Mouse (Mus musculus): ENCODE data around the gene Nras. TPM values are rescaled to one million over a fixed set of nuclear protein-coding genes. Genes with fewer than 3 reads are reported as not detected.

Nras gene
- polyA plus RNA-seq (2014; fragmentation: Nextera tagmentation; extraction: Ambion mirVana), result 102 and 112 TPM in 2 replicates

GRCm38 (mm10) chr3:103058207-103059157, at the start of gene Nras:
Gene Nras, plus strand, starts transcription at chr3:103058285.
- Histone ChIP-seq H3K4me2 (peak within 1 kb of the TSS; percentile 82), H3K9me3 (ENCODE audit: control insufficient read depth, low read length) (no peaks in the 10 kb centered on the region), H3K27ac (ENCODE audit: low read depth, low read length) (peak within 1 kb of the TSS; percentile 85), H3K4me3 (ENCODE audit: low read depth, low read length) (peak within 1 kb of the TSS; percentile 74), H3K27me3 (replicated peaks; ENCODE audit: control insufficient read depth, insufficient read depth, low read length) (no peaks in the 10 kb centered on the region), H3K36me3 (ENCODE audit: control insufficient read depth, insufficient read depth, low read length) (peaks cover 23% of the 10 kb centered on the region), H3K9ac (ENCODE audit: low read depth, low read length) (peak within 1 kb of the TSS; percentile 83), H3K4me1 (replicated peaks; ENCODE audit: control insufficient read depth, insufficient read depth, low read length) (no peaks in the 10 kb centered on the region; the same call in 1 of the 2 replicates)
- WGBS, result 3% methylated on average over 46 of the region's 46 CpGs
- DNase-seq (ENCODE audit: low spot score) (peak; percentile 98), ATAC-seq (replicated peaks; ENCODE audit: low FRiP score) (peak; percentile 95)

DNA sequence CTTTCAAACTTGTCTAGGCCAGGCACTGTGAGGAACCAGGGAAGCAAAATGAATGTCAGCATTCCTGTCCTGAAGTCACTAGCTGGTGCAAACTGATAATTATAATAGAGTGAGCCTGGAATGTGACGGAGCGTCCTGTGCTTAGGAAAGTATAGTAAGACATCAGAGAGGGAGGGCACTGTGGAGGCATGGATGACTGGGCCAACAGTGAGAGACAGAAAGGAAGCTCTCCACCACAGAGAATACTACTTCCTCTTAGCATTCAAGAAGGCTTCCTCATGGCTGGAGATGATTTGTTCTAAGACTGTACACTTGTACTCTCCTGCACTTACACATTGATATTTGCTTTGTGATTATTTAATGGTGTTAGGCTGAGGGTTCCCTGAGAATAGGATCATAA, 40.7 kb upstream of the Nras start:
- 58% methylated on average over 2 of the region's 2 CpGs for WGBS
- no peak overlapping the region for H3K9ac ChIP-seq (ENCODE audit: low read depth, low read length)
- no peaks in the 10 kb centered on the region for H3K27me3 ChIP-seq (replicated peaks; ENCODE audit: control insufficient read depth, insufficient read depth, low read length)
- no peak overlapping the region for H3K4me3 ChIP-seq (ENCODE audit: low read depth, low read length)
- no peak overlapping the region for H3K27ac ChIP-seq (ENCODE audit: low read depth, low read length)
- no peak overlapping the region for H3K4me2 ChIP-seq
- no peak for DNase-seq (ENCODE audit: low spot score)
- H3K36me3 ChIP-seq (ENCODE audit: control insufficient read depth, insufficient read depth, low read length), result no peaks in the 10 kb centered on the region
- H3K9me3 ChIP-seq (ENCODE audit: control insufficient read depth, low read length), result no peaks in the 10 kb centered on the region
- ATAC-seq (replicated peaks; ENCODE audit: low FRiP score), result no peak
- H3K4me1 ChIP-seq (replicated peaks; ENCODE audit: control insufficient read depth, insufficient read depth, low read length), result peaks cover 6% of the 10 kb centered on the region

DNA sequence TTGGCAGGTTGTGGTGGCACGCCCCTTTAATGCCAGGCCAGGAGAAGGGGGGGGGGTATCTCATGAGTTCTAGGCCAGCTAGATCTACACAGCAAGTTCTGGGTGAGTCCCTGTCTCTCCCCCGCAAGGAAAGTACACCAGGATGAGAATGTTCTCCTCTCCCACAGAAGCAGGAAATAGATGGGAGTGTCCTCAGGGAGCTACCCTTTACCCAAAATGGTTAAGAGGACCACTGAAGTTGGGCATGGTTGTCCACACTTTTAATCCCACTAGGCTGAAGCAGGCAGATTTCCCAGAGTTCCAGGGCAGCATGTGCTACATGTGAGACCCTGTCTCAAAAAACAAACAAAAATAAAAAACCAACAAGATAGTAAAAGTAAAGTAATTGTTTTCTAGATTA, 38.6 kb upstream of the Nras start:
- DNase-seq (ENCODE audit: low spot score), result no peak
- 75% methylated on average over 2 of the region's 2 CpGs for WGBS

GRCm38 (mm10) chr3:103020249-103020942, 37.7 kb upstream of the Nras start, which contains the start of gene Csde1:
Gene Csde1, plus strand, starts transcription at chr3:103020426.
- peaks cover 14% of the 10 kb centered on the region for H3K4me1 ChIP-seq (replicated peaks; ENCODE audit: control insufficient read depth, insufficient read depth, low read length)
- ATAC-seq (replicated peaks; ENCODE audit: low FRiP score) (peak; percentile 90), DNase-seq (ENCODE audit: low spot score) (peak; percentile 94)
- no peaks in the 10 kb centered on the region; the same call in 1 of the 2 replicates for H3K36me3 ChIP-seq (ENCODE audit: control insufficient read depth, insufficient read depth, low read length)
- H3K9ac ChIP-seq (ENCODE audit: low read depth, low read length), result peak within 1 kb of the TSS; percentile 98
- WGBS, result under 1% methylated on average over 55 of the region's 55 CpGs
- peak within 1 kb of the TSS; percentile 90 for H3K27ac ChIP-seq (ENCODE audit: low read depth, low read length)
- H3K27me3 ChIP-seq (replicated peaks; ENCODE audit: control insufficient read depth, insufficient read depth, low read length), result no peaks in the 10 kb centered on the region
- H3K4me3 ChIP-seq (ENCODE audit: low read depth, low read length), result peak within 1 kb of the TSS; percentile 84
- no peaks in the 10 kb centered on the region for H3K9me3 ChIP-seq (ENCODE audit: control insufficient read depth, low read length)
- H3K4me2 ChIP-seq, result peak within 1 kb of the TSS; percentile 78

More for the DNA sequence above, 38.6 kb upstream of the Nras start:
- no peak overlapping the region for H3K9ac ChIP-seq (ENCODE audit: low read depth, low read length)
- no peaks in the 10 kb centered on the region; the same call in 1 of the 2 replicates for H3K36me3 ChIP-seq (ENCODE audit: control insufficient read depth, insufficient read depth, low read length)
- H3K4me3 ChIP-seq (ENCODE audit: low read depth, low read length), result peak overlapping the region; percentile 84
- H3K9me3 ChIP-seq (ENCODE audit: control insufficient read depth, low read length), result no peaks in the 10 kb centered on the region
- peaks cover 9% of the 10 kb centered on the region for H3K4me1 ChIP-seq (replicated peaks; ENCODE audit: control insufficient read depth, insufficient read depth, low read length)
- H3K4me2 ChIP-seq, result peak overlapping the region; percentile 76
- ATAC-seq (replicated peaks; ENCODE audit: low FRiP score), result no peak
- H3K27me3 ChIP-seq (replicated peaks; ENCODE audit: control insufficient read depth, insufficient read depth, low read length), result no peaks in the 10 kb centered on the region
- H3K27ac ChIP-seq (ENCODE audit: low read depth, low read length), result no peak overlapping the region

DNA sequence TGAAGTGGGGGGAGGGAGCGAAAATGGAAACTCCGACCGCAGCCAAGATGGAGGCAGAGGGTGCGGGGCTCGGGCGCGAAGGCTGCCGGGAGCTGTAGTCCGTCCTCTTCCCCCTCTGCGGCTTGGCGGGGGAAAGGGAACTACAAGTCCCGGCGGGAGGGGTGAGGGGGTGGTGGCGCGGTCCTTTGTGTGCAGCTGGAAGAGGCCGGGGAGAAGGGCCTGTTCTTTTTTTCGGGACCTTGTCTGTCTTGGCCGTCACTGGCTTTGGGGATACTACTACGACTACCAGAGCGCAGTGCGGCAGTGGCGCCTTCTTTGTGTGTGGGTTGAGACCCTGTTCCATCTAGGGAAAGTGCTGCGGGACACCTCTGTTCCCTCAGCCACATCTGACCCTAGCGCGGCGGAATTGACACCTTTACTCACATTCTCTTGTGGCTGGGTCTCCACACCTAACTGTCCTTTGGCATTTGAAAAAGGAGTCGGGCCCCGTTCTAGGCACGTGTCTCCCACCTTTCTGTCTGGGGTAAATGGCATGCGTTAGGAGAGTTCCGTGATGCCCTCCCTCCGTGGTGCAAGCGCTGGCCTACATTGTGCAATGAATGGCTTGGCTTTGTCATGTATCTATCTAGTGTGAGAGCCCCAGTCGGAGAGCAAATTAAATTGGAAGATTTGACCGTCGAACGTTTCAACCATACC, 37.0 kb upstream of the Nras start:
- DNase-seq (ENCODE audit: low spot score), result peak; percentile 89
- Histone ChIP-seq H3K4me2 (peak overlapping the region; percentile 78), H3K9me3 (ENCODE audit: control insufficient read depth, low read length) (no peaks in the 10 kb centered on the region), H3K4me3 (ENCODE audit: low read depth, low read length) (peak overlapping the region; percentile 84), H3K27me3 (replicated peaks; ENCODE audit: control insufficient read depth, insufficient read depth, low read length) (no peaks in the 10 kb centered on the region), H3K9ac (ENCODE audit: low read depth, low read length) (peak overlapping the region; percentile 98), H3K36me3 (ENCODE audit: control insufficient read depth, insufficient read depth, low read length) (no peaks in the 10 kb centered on the region; the same call in 1 of the 2 replicates), H3K4me1 (replicated peaks; ENCODE audit: control insufficient read depth, insufficient read depth, low read length) (peaks cover 17% of the 10 kb centered on the region), H3K27ac (ENCODE audit: low read depth, low read length) (peak overlapping the region; percentile 90)
- peak; percentile 92 for ATAC-seq (replicated peaks; ENCODE audit: low FRiP score)
- under 1% methylated on average over 33 of the region's 37 CpGs for WGBS

DNA sequence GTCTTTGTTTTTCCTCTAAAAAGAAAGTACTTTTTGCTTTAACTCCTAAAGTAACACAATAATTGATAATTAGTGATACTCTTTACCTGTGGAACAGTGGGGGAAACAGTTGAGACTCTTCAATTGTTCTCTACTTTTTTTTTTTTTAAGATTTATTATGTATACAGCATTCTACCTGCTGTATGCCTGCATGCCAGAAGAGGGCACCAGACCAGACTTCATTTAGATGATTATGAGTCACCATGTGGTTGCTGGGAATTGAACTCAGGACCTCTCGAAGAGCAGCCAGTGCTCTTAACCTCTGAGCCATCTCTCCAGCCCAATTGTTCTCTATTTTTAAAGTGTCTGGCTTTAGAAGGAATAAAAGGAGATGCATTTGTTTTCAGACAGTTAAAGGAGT, 31.9 kb upstream of the Nras start:
- ATAC-seq (replicated peaks; ENCODE audit: low FRiP score) (no peak), DNase-seq (ENCODE audit: low spot score) (no peak)
- no peak overlapping the region for H3K27ac ChIP-seq (ENCODE audit: low read depth, low read length)
- no peaks in the 10 kb centered on the region for H3K9me3 ChIP-seq (ENCODE audit: control insufficient read depth, low read length)
- H3K4me3 ChIP-seq (ENCODE audit: low read depth, low read length), result no peak overlapping the region
- H3K27me3 ChIP-seq (replicated peaks; ENCODE audit: control insufficient read depth, insufficient read depth, low read length), result no peaks in the 10 kb centered on the region
- H3K4me1 ChIP-seq (replicated peaks; ENCODE audit: control insufficient read depth, insufficient read depth, low read length), result peaks cover 17% of the 10 kb centered on the region
- no peak overlapping the region for H3K4me2 ChIP-seq
- WGBS, result 97% methylated on average over 1 of the region's 1 CpGs
- peaks cover 23% of the 10 kb centered on the region; the same call in 1 of the 2 replicates for H3K36me3 ChIP-seq (ENCODE audit: control insufficient read depth, insufficient read depth, low read length)
- no peak overlapping the region for H3K9ac ChIP-seq (ENCODE audit: low read depth, low read length)

DNA sequence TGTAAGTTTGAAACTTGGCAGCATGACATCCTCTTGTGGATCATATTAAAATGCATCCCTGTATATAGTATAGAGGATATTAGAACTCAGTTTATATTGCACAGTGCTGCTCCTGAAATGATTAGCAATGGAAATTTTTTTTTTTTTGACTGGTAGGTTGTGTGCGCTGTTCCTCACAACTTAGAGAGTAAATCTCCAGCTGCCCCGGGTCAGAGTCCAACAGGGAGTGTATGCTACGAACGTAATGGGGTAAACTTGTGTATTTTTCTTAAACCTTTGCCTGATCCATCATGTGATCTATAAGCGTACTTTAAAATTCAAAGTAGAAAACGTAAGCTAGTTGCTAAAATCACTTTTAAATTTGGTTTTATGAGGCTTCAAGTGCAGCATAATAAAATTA, 17.8 kb upstream of the Nras start:
- H3K27ac ChIP-seq (ENCODE audit: low read depth, low read length), result no peak overlapping the region
- no peak overlapping the region for H3K4me3 ChIP-seq (ENCODE audit: low read depth, low read length)
- H3K4me1 ChIP-seq (replicated peaks; ENCODE audit: control insufficient read depth, insufficient read depth, low read length), result no peaks in the 10 kb centered on the region
- no peaks in the 10 kb centered on the region for H3K9me3 ChIP-seq (ENCODE audit: control insufficient read depth, low read length)
- 93% methylated on average over 6 of the region's 6 CpGs for WGBS
- DNase-seq (ENCODE audit: low spot score) (no peak), ATAC-seq (replicated peaks; ENCODE audit: low FRiP score) (no peak)
- no peaks in the 10 kb centered on the region for H3K27me3 ChIP-seq (replicated peaks; ENCODE audit: control insufficient read depth, insufficient read depth, low read length)
- no peak overlapping the region for H3K9ac ChIP-seq (ENCODE audit: low read depth, low read length)
- peaks cover 20% of the 10 kb centered on the region for H3K36me3 ChIP-seq (ENCODE audit: control insufficient read depth, insufficient read depth, low read length)
- no peak overlapping the region for H3K4me2 ChIP-seq

DNA sequence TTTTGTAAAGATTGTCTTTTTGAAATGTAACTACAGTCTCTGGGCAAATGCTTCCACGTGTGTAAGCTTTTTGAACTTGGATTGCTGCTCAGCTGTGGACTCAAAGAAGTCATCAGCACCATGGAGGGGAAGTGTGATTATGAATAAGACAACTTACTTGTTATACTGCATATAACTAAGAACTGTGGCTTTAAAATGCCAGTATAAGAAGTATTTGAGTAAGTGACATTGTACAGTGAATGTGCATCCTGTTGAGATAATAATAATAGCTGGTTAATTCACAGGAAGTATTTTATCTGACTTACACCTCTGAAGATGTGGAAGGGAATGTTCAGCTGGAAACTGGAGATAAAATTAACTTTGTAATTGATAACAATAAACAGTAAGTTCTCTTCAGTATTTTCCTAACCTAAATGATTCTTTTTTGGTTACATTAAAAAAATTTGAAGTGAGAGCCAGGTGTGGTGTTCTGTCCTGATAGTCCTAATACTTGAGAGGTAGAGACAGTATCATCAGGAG, 17.2 kb upstream of the Nras start:
- no peaks in the 10 kb centered on the region for H3K9me3 ChIP-seq (ENCODE audit: control insufficient read depth, low read length)
- H3K4me2 ChIP-seq, result no peak overlapping the region
- H3K36me3 ChIP-seq (ENCODE audit: control insufficient read depth, insufficient read depth, low read length), result peaks cover 22% of the 10 kb centered on the region
- 84% methylated on average over 1 of the region's 1 CpGs for WGBS
- no peak overlapping the region for H3K27ac ChIP-seq (ENCODE audit: low read depth, low read length)
- ATAC-seq (replicated peaks; ENCODE audit: low FRiP score) (no peak), DNase-seq (ENCODE audit: low spot score) (no peak)
- no peaks in the 10 kb centered on the region for H3K4me1 ChIP-seq (replicated peaks; ENCODE audit: control insufficient read depth, insufficient read depth, low read length)
- H3K27me3 ChIP-seq (replicated peaks; ENCODE audit: control insufficient read depth, insufficient read depth, low read length), result no peaks in the 10 kb centered on the region
- H3K9ac ChIP-seq (ENCODE audit: low read depth, low read length), result no peak overlapping the region
- no peak overlapping the region for H3K4me3 ChIP-seq (ENCODE audit: low read depth, low read length)
